Mouse (Mus musculus): ENCODE results near the gene Ctse.

DNA sequence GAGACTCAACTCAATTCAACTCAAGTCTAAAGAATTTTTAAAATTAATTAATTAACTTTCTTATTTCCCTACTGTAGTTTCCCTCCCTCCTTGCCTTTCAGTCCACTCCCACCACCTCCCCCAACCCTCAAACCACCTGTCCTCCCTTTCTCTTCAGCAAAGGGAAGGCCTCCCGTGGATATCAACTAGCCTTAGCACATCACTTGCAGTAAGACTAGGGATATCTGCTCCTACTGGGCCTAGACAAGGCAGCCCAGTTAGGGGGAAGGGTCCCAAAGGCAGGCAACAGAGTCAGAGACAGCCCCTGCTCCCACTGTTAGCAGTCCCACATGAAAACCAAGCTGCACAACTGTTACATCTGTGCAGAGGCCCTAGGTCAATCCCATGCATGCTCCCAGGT lies 22.0 kb upstream of the Ctse start:
- TF ChIP-seq CTCF (IDR thresholded peaks at IDR 0.05; ENCODE audit: insufficient read depth, low read length) (no peak), POLR2A (IDR thresholded peaks at IDR 0.05; ENCODE audit: borderline replicate concordance, extremely low read depth, low read depth, low read length) (no peak)

Data from lung, adult 2 months (tissue).